Mouse (Mus musculus): ENCODE data around the gene 1300017J02Rik.

DNA sequence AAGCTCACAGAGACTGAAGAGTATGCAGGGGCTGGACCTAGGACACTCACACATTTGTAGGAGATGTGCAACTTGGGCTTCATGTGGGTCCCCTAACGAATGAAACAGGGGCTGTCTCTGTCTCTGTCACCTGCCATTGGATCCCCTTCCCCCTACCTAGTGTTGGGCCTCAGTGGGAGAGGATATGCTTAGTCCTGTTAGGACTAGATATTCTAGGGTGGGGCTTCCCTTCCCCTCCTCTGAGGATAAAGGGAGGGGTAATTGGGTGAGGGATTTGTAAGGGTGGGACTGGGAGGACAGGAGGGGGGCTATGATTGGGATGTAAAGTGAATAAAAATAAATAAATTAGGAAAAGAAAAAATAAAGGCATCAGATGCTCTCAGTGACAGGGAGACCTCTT, 29.2 kb downstream of the 1300017J02Rik start:
- TF ChIP-seq POLR2A (IDR thresholded peaks at IDR 0.05; ENCODE audit: borderline replicate concordance, low read depth, low read length) (no peak), CTCF (IDR thresholded peaks at IDR 0.05; ENCODE audit: low read depth, low read length) (no peak)
